In the genomic region with DNA sequence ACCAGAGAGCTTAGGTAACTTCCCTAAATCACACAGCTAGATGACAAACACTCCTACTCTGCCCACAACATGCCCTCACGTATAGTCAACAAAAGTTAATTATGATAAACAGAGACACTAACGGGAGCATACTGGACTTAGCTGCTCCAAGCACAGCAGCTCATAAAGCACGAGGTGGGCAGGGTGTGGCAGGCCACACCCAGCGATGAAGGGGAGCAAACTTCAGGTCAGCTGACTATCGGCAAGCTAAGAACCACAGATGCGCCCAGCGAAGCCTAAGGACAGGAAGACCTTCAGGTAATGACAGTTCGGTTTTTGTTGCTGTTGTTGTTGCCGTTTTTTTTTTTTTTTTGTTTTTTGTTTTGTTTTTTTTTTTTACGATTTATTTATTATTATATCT, we compare ENCODE assay signal across 14 mouse cellular contexts. TPM values are rescaled to one million over a fixed set of nuclear protein-coding genes. Genes with fewer than 3 reads are reported as not detected.
DNase-seq lines count a peak whose midpoint lies in the region; ATAC-seq and TF ChIP-seq lines count a peak whose summit lies in the region.
"Had no signal": no experiment of that assay in that cellular context is flagged by ENCODE, and none has a peak within 500 bp of the region (broad histone marks: within the 10 kb centered on the region; RNA-seq: fewer than 3 reads in every experiment).

No protein-coding gene starts in this region.

- TF ChIP-seq POLR2A in MEL (IDR thresholded peaks at IDR 0.05; ENCODE audit: control insufficient read depth in 1 of 2, insufficient read depth in 1 of 2, low read depth in 1 of 2, low read length in 2 of 2, poor library complexity in 1 of 2) = no peak

- ATAC-seq in kidney, embryonic 15.5 days (replicated peaks; ENCODE audit: low FRiP score) = no peak
- ATAC-seq: forebrain, embryonic 15.5 days; intestine, embryonic 15.5 days had no signal

- intact Hi-C loops in left cerebral cortex, adult 2 months (cut with DNase I) = loop anchor here (5.0 to 10.0 kb wide), 3 partner anchors 238 to 615 kb away; no protein-coding TSS in a partner anchor

- H3K79me2 ChIP-seq in MEL (ENCODE audit: control insufficient read depth, insufficient read depth, low read length, poor library complexity) = peaks cover 10% of the 10 kb centered on the region

- no peaks in the 10 kb centered on the region for H3K27me3 ChIP-seq in MEL (ENCODE audit: control insufficient read depth in 1 of 2, insufficient read depth in 2 of 2, low read length in 2 of 2)
- H3K27me3 ChIP-seq in kidney, embryonic 15.5 days = no peaks in the 10 kb centered on the region
- H3K27me3 ChIP-seq: embryonic facial prominence, embryonic 12.5 days; forebrain, embryonic 15.5 days; heart, embryonic 15.5 days; intestine, embryonic 15.5 days had no signal

- peak; percentile 11 for DNase-seq in thymus, postnatal 4 days
- no peak for DNase-seq in thymus, postnatal 10 days (ENCODE audit: low spot score in 2 of 2)
- DNase-seq in ES-CJ7 (ENCODE audit: low read depth, low spot score) (peak; percentile 56), MEL (ENCODE audit: low read depth, low spot score) (peak; percentile 13)
- no peak for DNase-seq in left cerebral cortex, adult 2 months (ENCODE audit: extremely low spot score in 1 of 2, low spot score in 2 of 2)

- TF ChIP-seq EP300 in MEL (IDR thresholded peaks at IDR 0.05; ENCODE audit: low read depth in 1 of 2, low read length in 2 of 2) = no peak

- no peak overlapping the region for H3K27ac ChIP-seq in MEL (ENCODE audit: control insufficient read depth, low read depth, low read length)
- H3K27ac ChIP-seq in left cerebral cortex, adult 2 months = no peak overlapping the region
- no peak overlapping the region for H3K27ac ChIP-seq in kidney, embryonic 15.5 days
- H3K27ac ChIP-seq: embryonic facial prominence, embryonic 12.5 days; forebrain, embryonic 15.5 days; heart, adult 2 months; heart, embryonic 15.5 days; hindbrain, embryonic 10.5 days; hindbrain, embryonic 14.5 days; intestine, embryonic 15.5 days had no signal

- WGBS in kidney, embryonic 15.5 days = 90% methylated on average over 10 of the region's 10 CpGs

- H3K9me3 ChIP-seq in MEL (replicated peaks; ENCODE audit: insufficient read depth, low read length) = no peaks in the 10 kb centered on the region
- no peaks in the 10 kb centered on the region for H3K9me3 ChIP-seq in kidney, embryonic 15.5 days (replicated peaks)
- H3K9me3 ChIP-seq: embryonic facial prominence, embryonic 12.5 days; forebrain, embryonic 15.5 days; heart, embryonic 15.5 days; hindbrain, embryonic 10.5 days; intestine, embryonic 15.5 days had no signal

- H3K4me3 ChIP-seq in MEL (ENCODE audit: control insufficient read depth in 1 of 2, insufficient read depth in 1 of 2, low read depth in 2 of 2, low read length in 2 of 2) = no peak overlapping the region
- H3K4me3 ChIP-seq in left cerebral cortex, adult 2 months = no peak overlapping the region
- H3K4me3 ChIP-seq in kidney, embryonic 15.5 days (replicated peaks) = no peak overlapping the region
- H3K4me3 ChIP-seq: embryonic facial prominence, embryonic 12.5 days; forebrain, embryonic 15.5 days; heart, adult 2 months; heart, embryonic 15.5 days; hindbrain, embryonic 10.5 days; intestine, embryonic 15.5 days had no signal

- H3K4me1 ChIP-seq in MEL (ENCODE audit: control insufficient read depth in 1 of 2, insufficient read depth in 2 of 2, low read length in 2 of 2) = peaks cover 0 to 5% of the 10 kb centered on the region in 2 experiments; a peak in 2 of 4 replicates
- H3K4me1 ChIP-seq in kidney, embryonic 15.5 days = peaks cover 15% of the 10 kb centered on the region

- no peak for TF ChIP-seq RAD21 in MEL (IDR thresholded peaks at IDR 0.05; ENCODE audit: low read depth, low read length)

- H3K36me3 ChIP-seq in MEL (ENCODE audit: control insufficient read depth in 1 of 2, insufficient read depth in 2 of 2, low read length in 2 of 2) = peaks cover 0 to 2% of the 10 kb centered on the region in 2 experiments; a peak in 2 of 4 replicates
- H3K36me3 ChIP-seq in kidney, embryonic 15.5 days = peaks cover 14% of the 10 kb centered on the region; the same call in 1 of the 2 replicates
- H3K36me3 ChIP-seq: forebrain, embryonic 15.5 days; heart, embryonic 15.5 days; intestine, embryonic 15.5 days had no signal

- H3K4me2 ChIP-seq in kidney, embryonic 15.5 days = no peak overlapping the region
- H3K4me2 ChIP-seq: embryonic facial prominence, embryonic 12.5 days; forebrain, embryonic 15.5 days; heart, embryonic 11.5 days; heart, embryonic 15.5 days; hindbrain, embryonic 14.5 days; intestine, embryonic 15.5 days had no signal

- no peak overlapping the region for H3K9ac ChIP-seq in MEL (ENCODE audit: control insufficient read depth, low read depth, low read length, poor library complexity, severe bottlenecking)
- no peak overlapping the region for H3K9ac ChIP-seq in kidney, embryonic 15.5 days
- H3K9ac ChIP-seq: embryonic facial prominence, embryonic 12.5 days; forebrain, embryonic 15.5 days; heart, embryonic 15.5 days; hindbrain, embryonic 14.5 days; intestine, embryonic 15.5 days had no signal

- TF ChIP-seq CTCF in MEL (IDR thresholded peaks at IDR 0.05 in 2 of 3, conservative IDR thresholded peaks at IDR 0.05 in 1 of 3; ENCODE audit: control insufficient read depth in 1 of 3, insufficient read depth in 1 of 3, low read depth in 2 of 3, low read length in 3 of 3, poor library complexity in 1 of 3, severe bottlenecking in 1 of 3) = no peak
- TF ChIP-seq CTCF in left cerebral cortex, adult 2 months (IDR thresholded peaks at IDR 0.05) = no peak

TF ChIP-seq in MEL, 35 proteins besides CTCF, POLR2A, EP300 and RAD21:
- no peak for TF ChIP-seq TBP (IDR thresholded peaks at IDR 0.05; ENCODE audit: low read depth, low read length)
- TF ChIP-seq JUND (IDR thresholded peaks at IDR 0.05; ENCODE audit: low read depth, low read length) = no peak
TF ChIP-seq in MEL: peak in this region for 0.

RNA-seq across cellular contexts. Expression of gene Ralbp1, which starts 15.9 kb away (rescaled TPM):
- total RNA-seq in MEL (2012; rRNA removed) = 53.2 and 57.7 TPM in 2 replicates
- polyA plus RNA-seq in MEL (2012; ENCODE audit: insufficient read depth in 1 of 2, insufficient read length in 2 of 2, low read depth in 1 of 2, low replicate concordance in 2 of 2, missing spikeins in 1 of 2) = 10 to 100 TPM in 1 of 2 experiments, not detected in 1; 69.6 TPM
- total RNA-seq in left cerebral cortex, adult 2 months (2021) = 10 to 100 TPM; 69.3 to 69.6 TPM
- polyA plus RNA-seq in kidney, embryonic 15.5 days (2015; fragmentation: Nextera tagmentation; extraction: Ambion mirVana) = 66.0 and 70.2 TPM in 2 replicates

Comparison
In these comparisons a context has a peak if more than half of its experiments do, and no peak if none do; other contexts are left out.
1. DNase-seq: peak in thymus, postnatal 4 days (single experiment), ES-CJ7 (single experiment) and MEL (single experiment); none in thymus, postnatal 10 days (0 of 2) and left cerebral cortex, adult 2 months (0 of 2).